Comparison of ENCODE assay signal across 20 mouse cellular contexts in the genomic region with DNA sequence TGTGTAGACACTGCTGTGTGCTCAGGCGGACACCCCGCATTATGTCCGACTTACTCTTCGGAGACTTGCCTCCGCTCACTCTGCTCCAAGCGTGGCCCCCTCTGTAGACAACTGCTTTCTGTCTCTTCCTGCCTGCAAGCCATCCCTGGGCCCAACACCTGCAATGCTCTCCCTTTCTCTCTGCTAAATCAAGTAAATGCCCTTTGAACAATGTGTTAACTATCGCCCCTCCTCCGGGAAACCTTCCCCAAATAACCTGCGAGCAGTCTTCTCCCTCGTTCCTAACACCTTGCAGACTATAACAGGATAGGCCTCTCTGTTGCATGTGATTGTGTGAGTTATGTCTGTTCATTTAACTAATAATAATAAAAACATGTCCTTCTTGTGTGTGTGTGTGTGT. TPM values are rescaled to one million over a fixed set of nuclear protein-coding genes. Genes with fewer than 3 reads are reported as not detected.
"Had no signal": no experiment of that assay in that cellular context is flagged by ENCODE, and none has a peak within 500 bp of the region (broad histone marks: within the 10 kb centered on the region; RNA-seq: fewer than 3 reads in every experiment).

No protein-coding gene starts in this region.

- H3K4me3 ChIP-seq: liver, embryonic 12.5 days; midbrain, embryonic 10.5 days; midbrain, embryonic 13.5 days; midbrain, embryonic 15.5 days; myocyte; neural tube, embryonic 13.5 days; neural tube, embryonic 15.5 days had no signal

- H3K27ac ChIP-seq: liver, embryonic 12.5 days; liver, embryonic 14.5 days; midbrain, embryonic 10.5 days; midbrain, embryonic 13.5 days; midbrain, embryonic 15.5 days; neural tube, embryonic 13.5 days; neural tube, embryonic 15.5 days had no signal

- H3K27me3 ChIP-seq: midbrain, embryonic 13.5 days; midbrain, embryonic 15.5 days; neural tube, embryonic 13.5 days had no signal

- H3K36me3 ChIP-seq: liver, embryonic 12.5 days; midbrain, embryonic 10.5 days; midbrain, embryonic 13.5 days; midbrain, embryonic 15.5 days; neural tube, embryonic 13.5 days; neural tube, embryonic 15.5 days had no signal

- H3K4me1 ChIP-seq: liver, embryonic 12.5 days; midbrain, embryonic 15.5 days; neural tube, embryonic 13.5 days; neural tube, embryonic 15.5 days had no signal

- DNase-seq: lung, adult 18-20 months; lung, embryonic 14.5 days; lung, postnatal 10 days; lung, postnatal 4 days; retina, postnatal 1 day; right cerebral cortex, adult 18-20 months; right cerebral cortex, postnatal 25 days; right cerebral cortex, postnatal 4 days; spleen, adult 18-20 months had no signal

RNA-seq across cellular contexts. Expression of a gene that starts 44.9 kb away (rescaled TPM):
- polyA plus RNA-seq: liver, adult 2 months; liver, embryonic 12.5 days; lung, embryonic 14.5 days; lung, embryonic 16.5 days; myocyte; small intestine, adult 2 months had no signal
